Mouse (Mus musculus) testis, adult 2 months (tissue): Measurements from ENCODE around the gene Hcn2.

Source experiments
- CTCF ChIP-seq: fragments of 200-500 bp; IDR thresholded peaks from 2 replicates; pipeline ENCODE4 v1.5.1; 2012; ENCODE audit warnings: low read depth, mild to moderate bottlenecking, inconsistent platforms, low read length, moderate library complexity; ENCODE audit not compliant: control insufficient read depth, insufficient read depth, insufficient replicate concordance
- POLR2A ChIP-seq: fragments of 200-500 bp; IDR thresholded peaks from 2 replicates; pipeline ENCODE4 v1.6.1; 2012; ENCODE audit warnings: low read depth, mild to moderate bottlenecking, inconsistent platforms, low read length, moderate library complexity; ENCODE audit not compliant: control insufficient read depth

GRCm38 (mm10) chr10:79732500-79732899 is 16.1 kb downstream of the Hcn2 start:
- TF ChIP-seq CTCF (peak; percentile 40; the same call in 1 of the 2 replicates), POLR2A (no peak)
